Mouse (Mus musculus) liver, postnatal 0 days (tissue): Measurements from ENCODE around the gene Adcy4.

Source experiments
- CTCF ChIP-seq: sonication (generic); IDR thresholded peaks from 2 replicates; pipeline ENCODE4 v1.5.1; 2016; ENCODE audit warnings: antibody characterized with exemption, low read depth
- EP300 ChIP-seq: IDR thresholded peaks from 2 replicates; pipeline ENCODE4 v1.6.1; 2016; ENCODE audit warnings: antibody characterized with exemption, low read depth, mild to moderate bottlenecking

DNA sequence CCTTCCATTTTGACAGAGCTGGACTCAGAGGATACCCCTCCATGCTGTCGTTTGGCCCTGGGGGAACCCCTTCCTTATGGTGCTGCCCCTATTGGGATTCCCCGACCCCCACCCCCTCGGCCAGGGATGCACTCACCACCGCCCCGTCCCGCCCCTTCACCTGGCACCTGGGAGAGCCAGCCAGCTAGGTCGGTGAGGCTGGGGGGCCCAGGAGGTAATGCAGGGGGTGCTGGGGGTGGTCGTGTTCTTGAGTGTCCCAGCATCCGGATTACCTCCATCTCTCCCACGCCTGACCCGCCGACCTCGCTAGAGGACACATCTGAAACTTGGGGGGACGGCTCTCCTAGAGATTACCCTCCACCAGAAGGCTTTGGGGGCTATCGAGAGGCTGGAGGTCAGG is 42.2 kb upstream of the Adcy4 start:
- TF ChIP-seq EP300: no peak
- TF ChIP-seq CTCF: no peak
